Mouse (Mus musculus) layer of hippocampus, postnatal 25 days (tissue): Measurements from ENCODE around the gene Ldlrad3. TPM values are rescaled to one million over a fixed set of nuclear protein-coding genes. Genes with fewer than 3 reads are reported as not detected.

Experiments
- DNase-seq, 2 experiments: peaks; one replicate each; pipeline ENCODE4 v3.0.0; 2022; ENCODE audit warnings: mixed read lengths in 2 of 2, low spot score in 1 of 2; ENCODE audit errors: extremely low spot score in 1 of 2
- total RNA-seq, 2 experiments: library from RNA; stranded (reverse); gene quantifications; 2 replicates each; pipeline ENCODE4 v1.2.3; 2021

Gene Ldlrad3
- total RNA-seq, 2 experiments from 2014 or later, result 9.2 to 11.5 TPM

- DNase-seq, result no peak
Observed at GRCm38 (mm10) chr2:102119751-102120505, 66.3 kb downstream of the Ldlrad3 start.

- no peak for DNase-seq
Observed at GRCm38 (mm10) chr2:102118988-102119460, 67.2 kb downstream of the Ldlrad3 start.

- DNase-seq, result no peak
Observed at GRCm38 (mm10) chr2:102117402-102117760, 68.8 kb downstream of the Ldlrad3 start.

GRCm38 (mm10) chr2:102116521-102117401 lies 69.4 kb downstream of the Ldlrad3 start:
- DNase-seq, result no peak

- no peak for DNase-seq
Observed at GRCm38 (mm10) chr2:102113801-102114200, 72.4 kb downstream of the Ldlrad3 start.

GRCm38 (mm10) chr2:102113323-102113722 lies 72.9 kb downstream of the Ldlrad3 start:
- no peak for DNase-seq

DNA sequence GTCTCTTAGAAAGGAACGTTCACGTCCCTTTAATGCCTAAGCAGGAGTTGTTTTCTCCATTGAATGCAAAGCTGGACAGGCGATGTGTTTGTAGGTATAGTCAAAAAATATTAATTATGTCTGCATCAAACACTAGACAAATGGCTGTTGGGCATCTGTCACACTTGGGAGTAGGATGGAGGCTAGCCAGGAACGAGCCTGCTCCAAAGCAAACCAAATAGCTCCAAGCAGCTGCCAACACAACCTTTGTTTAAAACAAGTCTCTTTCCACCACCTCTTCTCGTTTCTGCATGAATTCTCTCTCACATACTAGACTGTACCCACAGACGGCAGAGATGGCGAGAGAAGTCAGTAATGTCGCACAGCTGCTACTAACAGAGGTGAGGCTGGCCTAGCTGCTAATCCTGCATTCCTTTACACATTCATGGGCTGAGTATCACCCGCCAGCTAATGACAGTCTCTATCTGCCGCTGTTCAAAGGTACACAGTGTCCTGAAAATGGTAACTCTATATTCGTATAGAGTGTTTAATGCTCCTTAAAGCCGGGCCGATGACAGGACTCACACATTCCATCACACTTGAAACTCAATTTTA lies 74.2 kb downstream of the Ldlrad3 start:
- no peak for DNase-seq

DNA sequence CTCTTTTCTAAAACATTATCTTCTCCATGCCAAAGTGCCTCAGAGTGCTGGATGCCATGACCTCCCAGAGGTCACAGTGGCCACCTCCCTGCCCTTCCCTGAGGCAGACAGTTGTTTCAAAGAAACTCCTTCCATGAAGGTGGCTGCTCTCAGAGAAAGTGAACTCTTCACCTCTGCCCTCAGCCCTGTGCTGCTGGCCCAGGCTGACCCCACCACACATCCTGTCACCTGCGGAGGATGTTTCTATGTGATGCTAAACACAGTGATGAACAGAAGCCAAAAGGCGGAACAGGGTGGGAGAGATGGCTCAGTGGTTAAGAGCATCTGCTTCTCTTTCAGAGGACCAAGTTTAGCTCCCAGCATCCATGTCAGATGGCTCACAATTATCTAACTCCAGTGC lies 75.9 kb downstream of the Ldlrad3 start:
- no peak for DNase-seq

- no peak for DNase-seq
Observed at GRCm38 (mm10) chr2:102107280-102107679, 78.9 kb downstream of the Ldlrad3 start.

DNA sequence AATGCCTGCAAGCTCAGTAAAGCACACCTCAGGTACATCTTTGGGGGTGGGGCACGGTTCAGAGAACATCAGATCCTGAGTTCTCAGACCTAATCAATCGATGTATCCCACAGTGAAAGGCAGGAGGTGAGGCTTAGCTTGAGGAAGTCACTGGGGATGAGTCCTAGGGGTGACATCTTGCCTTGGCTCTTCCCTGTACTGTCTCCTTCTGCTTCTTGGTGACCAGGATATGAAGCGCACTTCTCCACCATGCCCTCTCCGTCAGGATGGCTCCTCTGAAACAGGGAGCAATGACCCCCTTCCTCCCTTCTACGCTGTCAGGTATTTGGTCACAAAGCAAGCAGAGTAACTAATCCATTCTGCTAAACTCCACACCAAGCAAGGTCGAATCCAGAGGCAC lies 79.5 kb downstream of the Ldlrad3 start:
- no peak for DNase-seq

GRCm38 (mm10) chr2:102105454-102105853 lies 80.7 kb downstream of the Ldlrad3 start:
- DNase-seq, result no peak

- DNase-seq, result no peak
Observed at GRCm38 (mm10) chr2:102103955-102104354, 82.2 kb downstream of the Ldlrad3 start.

- DNase-seq, result no peak
Observed at GRCm38 (mm10) chr2:102100490-102100889, 85.7 kb downstream of the Ldlrad3 start.

DNA sequence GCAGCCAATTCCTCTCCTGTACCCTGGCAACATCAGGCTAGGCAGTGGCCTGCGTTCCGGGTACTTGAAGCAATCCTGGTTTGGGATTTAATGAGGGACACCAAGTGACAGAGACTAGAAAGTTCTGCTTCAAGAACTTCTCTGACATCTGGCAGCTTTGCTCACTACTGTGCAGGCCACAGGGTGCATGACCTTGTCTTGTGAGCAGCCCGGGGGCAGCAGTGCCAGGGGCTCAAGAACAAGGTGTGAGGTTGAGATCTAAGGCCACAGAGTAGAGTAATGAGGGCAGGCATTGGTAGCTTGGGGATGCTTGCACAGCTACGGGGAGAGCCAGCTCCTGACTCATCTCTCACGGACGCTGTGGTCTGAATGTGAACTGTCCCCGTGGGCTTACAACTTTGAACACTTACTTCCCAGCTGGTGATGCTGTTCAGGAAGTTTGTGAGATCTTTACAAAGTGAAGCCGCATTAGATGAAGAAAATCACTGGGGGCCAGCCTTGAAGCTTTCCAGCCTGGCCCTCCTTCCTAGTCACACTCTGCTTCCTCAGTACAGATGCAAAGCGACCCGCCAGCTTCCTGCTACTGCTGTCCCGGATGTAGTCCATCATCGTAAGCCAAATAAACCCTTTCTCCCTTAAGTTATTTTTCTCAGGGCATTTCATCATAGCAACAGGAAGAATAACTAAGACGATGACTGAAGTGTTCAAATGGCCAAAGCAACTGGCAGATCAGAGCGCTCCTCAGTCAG lies 86.3 kb downstream of the Ldlrad3 start:
- no peak for DNase-seq

- DNase-seq, result no peak
Observed at GRCm38 (mm10) chr2:102099261-102099660, 86.9 kb downstream of the Ldlrad3 start.

DNA sequence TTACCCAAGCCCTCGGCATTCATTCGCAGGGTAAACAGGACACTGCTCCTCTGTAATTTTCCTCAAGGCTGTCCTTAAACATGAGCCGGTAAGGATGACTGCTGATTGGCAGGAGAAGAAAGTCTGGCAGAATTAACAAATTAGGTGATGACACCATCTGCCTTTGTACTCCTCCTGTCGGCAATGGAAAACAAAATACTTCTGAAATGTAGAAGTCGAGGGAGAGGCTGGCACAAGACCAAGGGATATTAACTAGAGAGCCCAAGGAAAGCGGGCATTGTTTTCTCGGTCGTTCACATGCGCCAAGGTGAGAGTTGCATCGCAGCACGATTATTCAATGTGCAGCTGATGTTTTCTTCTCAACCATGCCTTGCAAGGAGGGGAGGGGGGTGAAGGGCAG lies 91.4 kb downstream of the Ldlrad3 start:
- no peak for DNase-seq

DNA sequence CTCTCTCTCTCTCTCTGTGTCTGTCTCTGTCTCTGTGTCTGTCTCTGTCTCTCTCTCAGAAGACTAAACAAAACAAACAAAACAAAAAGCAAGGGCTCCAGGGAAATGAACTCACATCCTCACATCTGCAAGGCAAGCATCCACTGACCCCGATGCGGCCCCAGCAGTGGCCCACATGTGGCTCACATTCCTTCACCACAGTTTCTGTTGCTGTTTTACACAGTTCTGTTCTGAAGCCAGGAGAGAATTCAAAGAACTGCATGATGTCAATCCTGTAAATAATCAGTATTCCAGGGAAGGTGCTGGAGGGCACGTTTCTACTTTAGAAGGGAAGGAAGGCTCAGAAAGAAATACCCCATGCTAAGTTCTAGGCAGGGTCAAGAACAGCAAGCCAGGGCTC lies 91.9 kb downstream of the Ldlrad3 start:
- no peak for DNase-seq

DNA sequence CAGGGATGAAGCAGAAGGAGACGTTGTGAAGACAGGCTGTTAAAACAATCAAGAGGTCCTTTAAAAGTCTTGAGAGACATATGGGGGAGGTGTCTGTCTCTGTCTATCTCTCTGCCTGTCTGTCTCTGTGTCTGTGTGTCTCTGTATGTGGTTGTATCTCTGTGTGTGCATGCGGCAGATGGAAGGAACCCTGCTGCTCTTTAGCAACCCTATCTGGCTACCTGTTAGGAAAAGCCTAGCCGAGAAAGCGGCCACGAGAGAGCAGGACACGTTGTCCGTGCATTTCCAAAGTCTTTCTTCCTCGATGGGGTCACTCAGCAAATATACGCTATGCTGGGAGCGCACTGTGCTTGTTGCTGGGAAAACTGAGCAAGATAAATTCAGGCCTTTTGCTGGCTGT lies 93.6 kb downstream of the Ldlrad3 start:
- no peak for DNase-seq

DNA sequence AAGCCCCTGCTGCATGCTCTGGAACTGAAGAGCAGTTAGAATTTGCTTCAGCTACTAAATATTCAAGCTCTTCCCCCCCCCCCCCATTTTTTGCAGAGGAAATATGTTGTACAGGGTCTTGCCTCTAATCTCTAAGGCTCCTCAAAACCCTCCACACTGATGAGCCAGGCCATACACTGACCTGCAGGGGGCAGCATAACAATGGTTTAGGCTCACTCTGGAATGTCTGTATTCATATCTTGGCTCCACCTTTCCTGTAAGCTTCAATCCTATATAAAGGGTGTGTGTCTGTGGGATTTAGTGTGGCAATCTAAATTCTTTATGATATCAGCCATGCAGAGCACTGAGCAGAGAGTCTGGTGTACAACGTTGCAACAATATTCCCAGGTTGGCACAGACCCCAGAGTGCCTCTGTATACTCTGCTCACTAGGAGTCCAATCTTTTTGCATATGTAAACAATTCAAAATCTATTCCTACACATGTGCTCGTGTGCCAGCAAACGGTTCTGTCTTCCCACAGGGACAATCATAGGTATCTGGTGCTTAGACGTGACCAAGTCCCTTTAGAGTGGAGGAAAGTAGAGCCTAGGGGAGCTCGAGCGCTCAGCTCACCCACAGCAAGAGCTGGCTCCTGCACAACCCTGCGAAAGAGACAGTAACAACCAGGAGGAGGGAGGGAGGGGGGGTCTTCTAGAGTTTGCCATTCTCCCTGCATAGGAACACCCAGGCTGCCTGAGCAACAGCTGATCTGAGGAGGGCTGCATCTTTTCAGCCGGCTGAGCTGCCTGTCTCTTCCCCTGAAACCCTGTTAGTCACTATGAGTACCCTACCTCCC lies 94.5 kb downstream of the Ldlrad3 start:
- peak; percentile 51 to 85 for DNase-seq

DNA sequence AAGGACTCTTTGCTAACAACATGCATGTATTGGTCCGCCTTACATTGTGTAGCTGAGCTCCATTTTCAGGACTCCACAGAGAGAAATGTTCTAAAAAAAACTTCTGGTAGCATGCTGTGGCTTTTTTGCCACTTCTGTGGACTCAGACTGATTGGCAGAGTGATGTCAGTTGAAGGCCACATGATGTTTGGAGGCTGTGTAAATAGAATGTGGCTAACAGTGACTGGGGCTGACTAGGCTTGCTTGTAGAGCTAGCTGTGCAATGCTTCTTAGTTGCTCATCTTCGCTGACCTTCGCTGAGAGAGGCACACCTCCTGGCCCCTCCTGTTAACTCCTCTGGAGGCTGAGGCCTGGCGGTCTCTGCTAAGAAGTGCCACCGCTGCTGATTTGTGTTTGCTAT lies 98.4 kb downstream of the Ldlrad3 start:
- no peak for DNase-seq
